Mouse (Mus musculus) limb, embryonic 12.5 days (tissue): ENCODE measurements around the gene Olfr763. TPM values are rescaled to one million over a fixed set of nuclear protein-coding genes. Genes with fewer than 3 reads are reported as not detected.
"Not testable (repeated sequence)": the region's sequence is repeated elsewhere in the genome, so short reads cannot be mapped to it uniquely, and the experiment has no call there.

Experiments used
- ATAC-seq: fragments of 200-750 bp; cut with Nextera tagmentation; 2 replicates; pipeline ENCODE4 v1.8.0; 2017; ENCODE audit warnings: low read depth, moderate TSS enrichment; ENCODE audit not compliant: insufficient number of reproducible peaks, insufficient read depth, low FRiP score, low TSS enrichment
- H3K27ac ChIP-seq: fragments of 300-500 bp; sonication (generic); 2 replicates; pipeline ENCODE4 v1.5.1; 2016; ENCODE audit warnings: mild to moderate bottlenecking, moderate library complexity
- H3K27me3 ChIP-seq: fragments of 300-500 bp; sonication (generic); 2 replicates; pipeline ENCODE4 v1.6.1; 2016; ENCODE audit warnings: mild to moderate bottlenecking, moderate library complexity
- H3K36me3 ChIP-seq: fragments of 300-500 bp; sonication (generic); 2 replicates; pipeline ENCODE4 v1.6.1; 2016; ENCODE audit warnings: mild to moderate bottlenecking, moderate library complexity
- H3K4me1 ChIP-seq: fragments of 300-500 bp; sonication (generic); replicated peaks from 2 replicates; pipeline ENCODE4 v1.6.1; 2016
- H3K4me2 ChIP-seq: fragments of 300-500 bp; sonication (generic); 2 replicates; pipeline ENCODE4 v1.6.1; 2016; ENCODE audit warnings: mild to moderate bottlenecking, moderate library complexity
- H3K4me3 ChIP-seq: fragments of 300-500 bp; sonication (generic); replicated peaks from 2 replicates; pipeline ENCODE4 v1.5.1; 2016; ENCODE audit warnings: mild to moderate bottlenecking
- H3K9ac ChIP-seq: fragments of 300-500 bp; sonication (generic); replicated peaks from 2 replicates; pipeline ENCODE4 v1.6.1; 2016; ENCODE audit warnings: mild to moderate bottlenecking, moderate library complexity
- H3K9me3 ChIP-seq: fragments of 300-500 bp; sonication (generic); 2 replicates; pipeline ENCODE4 v1.6.1; 2016; ENCODE audit warnings: mild to moderate bottlenecking, moderate library complexity
- WGBS: fragments of 180-500 bp; shearing (Covaris S2); methylation state at CpG from one replicate; pipeline ENCODE4 v1.1.7; 2016; 5-methylcytosine and 5-hydroxymethylcytosine counted together
- polyA plus RNA-seq: library from polyadenylated mRNA; unstranded; fragments of >200 nt; fragmentation: Nextera tagmentation; extraction: Ambion mirVana; gene quantifications from 2 replicates; pipeline ENCODE4 v1.2.1, GENCODE M21; 2016

The Olfr763 gene
- polyA plus RNA-seq, 1 experiment from 2014 or later: not detected

DNA sequence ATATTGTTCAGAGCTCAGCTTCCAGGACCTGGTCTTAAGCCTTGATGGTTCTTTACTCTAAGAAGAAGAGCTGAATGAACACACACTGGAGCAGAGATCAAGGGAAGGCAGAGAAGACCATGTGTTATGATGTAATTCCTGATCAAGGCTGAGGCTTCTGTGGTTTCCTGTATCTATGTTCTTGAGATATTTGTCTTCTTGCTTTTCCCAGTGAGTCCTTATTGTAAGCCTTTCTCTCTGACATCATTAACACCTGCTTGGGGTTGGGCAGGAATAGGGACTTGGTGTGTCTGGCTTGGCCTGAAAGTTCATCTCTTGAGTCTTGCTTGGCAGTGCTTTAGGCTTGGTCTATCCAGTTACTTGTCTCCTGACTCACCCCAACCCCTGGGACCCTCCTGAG, 19.6 kb upstream of the Olfr763 start:
- Histone ChIP-seq H3K4me2 (no peak overlapping the region), H3K9me3 (no peaks in the 10 kb centered on the region), H3K27me3 (no peaks in the 10 kb centered on the region), H3K9ac (no peak overlapping the region), H3K4me1 (no peaks in the 10 kb centered on the region), H3K4me3 (no peak overlapping the region), H3K36me3 (no peaks in the 10 kb centered on the region), H3K27ac (no peak overlapping the region)
- no peak for ATAC-seq

DNA sequence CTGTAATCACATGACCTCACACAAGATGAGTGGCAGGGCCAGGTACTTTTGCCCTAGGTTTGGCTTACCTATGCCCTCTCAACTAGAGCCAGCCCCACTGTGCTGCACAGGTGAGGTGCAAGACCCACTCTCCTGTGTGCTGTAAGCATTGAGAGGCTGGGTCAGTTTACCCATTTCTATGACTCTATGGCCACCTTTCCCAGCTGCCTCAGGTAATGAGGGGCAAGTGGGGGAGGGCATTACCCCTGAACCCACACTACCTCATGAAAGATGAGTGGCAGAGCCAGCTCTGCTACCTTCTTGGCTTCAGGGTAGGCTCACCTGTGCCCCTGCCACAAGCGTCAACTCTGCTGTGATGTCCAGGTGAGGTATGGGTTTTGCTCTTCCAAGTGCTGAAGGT, 14.8 kb upstream of the Olfr763 start:
- Histone ChIP-seq H3K4me2 (no peak overlapping the region), H3K27ac (no peak overlapping the region), H3K27me3 (no peaks in the 10 kb centered on the region), H3K4me3 (no peak overlapping the region), H3K36me3 (no peaks in the 10 kb centered on the region), H3K4me1 (no peaks in the 10 kb centered on the region), H3K9ac (no peak overlapping the region), H3K9me3 (no peaks in the 10 kb centered on the region)
- no peak for ATAC-seq
- 88% methylated on average over 1 of the region's 1 CpGs for WGBS

DNA sequence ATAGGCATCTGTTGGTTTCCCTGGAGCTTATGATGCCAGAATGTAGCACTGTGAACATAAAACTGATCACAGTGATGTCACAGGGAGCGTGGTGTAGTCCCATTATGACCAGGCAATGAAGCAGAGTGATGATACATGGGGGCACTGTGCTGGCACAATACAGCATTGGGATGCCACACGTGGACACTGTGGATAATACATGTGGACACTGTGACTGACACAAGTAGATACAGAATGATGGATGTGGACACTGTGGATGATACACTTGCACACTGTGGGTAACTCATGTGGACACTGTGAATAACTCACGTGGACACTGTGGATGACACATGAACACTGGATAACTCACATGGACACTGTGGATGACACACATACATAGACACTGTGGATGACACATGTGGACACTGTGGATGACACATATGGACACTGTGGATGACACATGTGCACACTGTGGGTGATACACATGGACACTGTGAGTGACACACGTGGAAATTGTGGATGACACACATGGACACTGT, 14.0 kb upstream of the Olfr763 start:
- Histone ChIP-seq H3K27ac (no peak overlapping the region), H3K9ac (no peak overlapping the region), H3K9me3 (no peaks in the 10 kb centered on the region), H3K36me3 (no peaks in the 10 kb centered on the region), H3K4me3 (no peak overlapping the region), H3K4me2 (no peak overlapping the region), H3K4me1 (no peaks in the 10 kb centered on the region), H3K27me3 (no peaks in the 10 kb centered on the region)
- peak; percentile 26; the same call in 1 of the 2 replicates for ATAC-seq
- WGBS: 74% methylated on average over 4 of the region's 4 CpGs

GRCm38 (mm10) chr10:129004032-129004920, 6.3 kb upstream of the Olfr763 start:
- 82% methylated on average over 14 of the region's 14 CpGs for WGBS
- Histone ChIP-seq H3K27ac (no peak overlapping the region), H3K4me3 (no peak overlapping the region), H3K4me1 (no peaks in the 10 kb centered on the region), H3K9ac (no peak overlapping the region), H3K36me3 (no peaks in the 10 kb centered on the region), H3K4me2 (no peak overlapping the region), H3K27me3 (no peaks in the 10 kb centered on the region), H3K9me3 (peaks cover 6% of the 10 kb centered on the region; the same call in 1 of the 2 replicates)
- ATAC-seq: no peak

- H3K9me3 ChIP-seq, H3K36me3 ChIP-seq, H3K4me3 ChIP-seq, H3K27me3 ChIP-seq, H3K4me1 ChIP-seq, H3K27ac ChIP-seq, H3K9ac ChIP-seq, H3K4me2 ChIP-seq: not testable (repeated sequence)
- 0 out of 2 replicates have a peak, but pooled peaks have one; percentile 37 for ATAC-seq
- 76% methylated on average over 2 of the region's 5 CpGs for whole genome bisulfite sequencing
Measured at GRCm38 (mm10) chr10:129011511-129011910, 920 bp downstream of the Olfr763 start.

GRCm38 (mm10) chr10:129014477-129014876, 3.9 kb downstream of the Olfr763 start:
- H3K9me3 ChIP-seq: no peaks in the 10 kb centered on the region
- H3K4me2 ChIP-seq: no peak overlapping the region
- H3K4me3 ChIP-seq: no peak overlapping the region
- no peak for ATAC-seq
- no peaks in the 10 kb centered on the region for H3K27me3 ChIP-seq
- H3K4me1 ChIP-seq: no peaks in the 10 kb centered on the region
- no peak overlapping the region for H3K27ac ChIP-seq
- no peak overlapping the region for H3K9ac ChIP-seq
- no peaks in the 10 kb centered on the region for H3K36me3 ChIP-seq

DNA sequence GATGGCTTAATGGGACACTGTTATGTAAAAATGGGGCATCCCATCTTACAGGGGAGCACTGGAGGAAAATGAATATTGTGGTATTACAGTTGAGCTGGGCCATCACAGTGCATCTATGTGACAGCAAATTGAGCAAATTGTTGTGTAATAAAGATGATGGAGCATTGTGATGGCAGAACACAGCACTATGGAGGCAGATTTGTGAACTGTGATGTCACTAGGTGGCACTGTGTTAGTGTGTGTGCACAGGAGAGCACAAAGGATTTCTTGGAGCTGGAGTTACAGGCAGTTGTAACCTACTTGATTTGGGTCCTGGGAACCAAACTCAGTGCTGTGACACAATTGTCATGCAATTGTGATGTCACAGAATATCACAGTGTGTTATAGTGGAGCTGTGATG, 12.7 kb downstream of the Olfr763 start:
- Histone ChIP-seq H3K36me3 (no peaks in the 10 kb centered on the region), H3K9ac (no peak overlapping the region), H3K4me1 (no peaks in the 10 kb centered on the region), H3K27ac (no peak overlapping the region), H3K9me3 (no peaks in the 10 kb centered on the region), H3K27me3 (no peaks in the 10 kb centered on the region), H3K4me3 (no peak overlapping the region), H3K4me2 (no peak overlapping the region)
- no peak for ATAC-seq

DNA sequence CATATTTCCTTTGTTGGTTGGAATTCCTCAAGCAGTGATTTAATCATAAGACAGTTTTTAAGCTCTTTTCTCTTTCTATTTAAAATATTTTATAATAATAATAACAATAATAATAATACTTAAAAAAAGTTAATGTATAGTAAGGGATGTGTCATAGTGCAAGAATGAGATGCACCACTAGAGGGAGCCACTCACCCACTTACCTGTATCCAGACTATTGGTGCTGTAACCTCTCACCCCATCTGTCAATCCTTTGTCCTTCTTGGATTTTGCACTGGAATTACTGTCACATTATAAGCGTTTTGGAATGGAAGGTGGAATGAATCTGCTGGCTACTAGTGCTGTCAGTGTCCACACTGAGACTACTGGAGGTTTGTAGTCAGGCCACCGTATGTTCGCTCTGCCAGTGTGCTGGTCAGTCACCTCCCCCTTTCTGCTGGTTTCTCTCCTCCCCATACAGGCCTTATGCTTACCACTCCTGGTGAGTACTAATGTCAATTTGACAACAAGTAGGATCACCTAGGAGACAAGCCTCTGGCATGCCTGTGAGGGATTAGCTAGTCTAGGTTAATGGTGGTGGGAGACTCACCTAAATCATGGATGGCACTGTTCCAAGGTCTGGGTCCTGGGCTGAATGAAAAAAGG, 15.5 kb downstream of the Olfr763 start:
- Histone ChIP-seq H3K4me1 (no peaks in the 10 kb centered on the region), H3K4me2 (no peak overlapping the region), H3K9me3 (no peaks in the 10 kb centered on the region), H3K4me3 (no peak overlapping the region), H3K36me3 (no peaks in the 10 kb centered on the region), H3K9ac (no peak overlapping the region), H3K27ac (no peak overlapping the region), H3K27me3 (no peaks in the 10 kb centered on the region)
- WGBS: 62% methylated on average over 3 of the region's 3 CpGs
- ATAC-seq: no peak; the same call in 1 of the 2 replicates

- Histone ChIP-seq H3K36me3 (no peaks in the 10 kb centered on the region), H3K4me3 (no peak overlapping the region), H3K4me1 (no peaks in the 10 kb centered on the region), H3K9me3 (no peaks in the 10 kb centered on the region), H3K27me3 (no peaks in the 10 kb centered on the region), H3K4me2 (no peak overlapping the region), H3K27ac (no peak overlapping the region), H3K9ac (no peak overlapping the region)
- WGBS: 83% methylated on average over 2 of the region's 2 CpGs
- ATAC-seq: no peak
Measured at GRCm38 (mm10) chr10:129028343-129028742, 17.8 kb downstream of the Olfr763 start.

- Histone ChIP-seq H3K9ac (no peak within 1 kb of the TSS), H3K9me3 (no peaks in the 10 kb centered on the region), H3K4me2 (no peak within 1 kb of the TSS), H3K4me1 (no peaks in the 10 kb centered on the region), H3K36me3 (no peaks in the 10 kb centered on the region), H3K27me3 (no peaks in the 10 kb centered on the region), H3K4me3 (no peak within 1 kb of the TSS), H3K27ac (no peak within 1 kb of the TSS)
- ATAC-seq: no peak
- 77% methylated on average over 3 of the region's 3 CpGs for WGBS
Measured at GRCm38 (mm10) chr10:129039796-129040195, 29.2 kb downstream of the Olfr763 start, which contains the start of gene Olfr764-ps1. TSS of gene Olfr764-ps1 (minus strand) at chr10:129039896.

GRCm38 (mm10) chr10:129049898-129050297, 39.3 kb downstream of the Olfr763 start, which contains the start of gene Olfr765:
TSS of gene Olfr765 (minus strand) at chr10:129049998.
- H3K36me3 ChIP-seq, H3K27me3 ChIP-seq, H3K4me2 ChIP-seq, H3K9me3 ChIP-seq, H3K9ac ChIP-seq, H3K4me1 ChIP-seq, H3K27ac ChIP-seq, H3K4me3 ChIP-seq, ATAC-seq: not testable (repeated sequence)
